Mouse (Mus musculus): Measurements from ENCODE around the gene Rnaseh2a. TPM values are rescaled to one million over a fixed set of nuclear protein-coding genes. Genes with fewer than 3 reads are reported as not detected.
A peak's percentile ranks its signal among the peaks of the same experiment; 100 is the strongest.

Gene Rnaseh2a
- polyA plus RNA-seq, 1 experiment, result 49.4 TPM

DNA sequence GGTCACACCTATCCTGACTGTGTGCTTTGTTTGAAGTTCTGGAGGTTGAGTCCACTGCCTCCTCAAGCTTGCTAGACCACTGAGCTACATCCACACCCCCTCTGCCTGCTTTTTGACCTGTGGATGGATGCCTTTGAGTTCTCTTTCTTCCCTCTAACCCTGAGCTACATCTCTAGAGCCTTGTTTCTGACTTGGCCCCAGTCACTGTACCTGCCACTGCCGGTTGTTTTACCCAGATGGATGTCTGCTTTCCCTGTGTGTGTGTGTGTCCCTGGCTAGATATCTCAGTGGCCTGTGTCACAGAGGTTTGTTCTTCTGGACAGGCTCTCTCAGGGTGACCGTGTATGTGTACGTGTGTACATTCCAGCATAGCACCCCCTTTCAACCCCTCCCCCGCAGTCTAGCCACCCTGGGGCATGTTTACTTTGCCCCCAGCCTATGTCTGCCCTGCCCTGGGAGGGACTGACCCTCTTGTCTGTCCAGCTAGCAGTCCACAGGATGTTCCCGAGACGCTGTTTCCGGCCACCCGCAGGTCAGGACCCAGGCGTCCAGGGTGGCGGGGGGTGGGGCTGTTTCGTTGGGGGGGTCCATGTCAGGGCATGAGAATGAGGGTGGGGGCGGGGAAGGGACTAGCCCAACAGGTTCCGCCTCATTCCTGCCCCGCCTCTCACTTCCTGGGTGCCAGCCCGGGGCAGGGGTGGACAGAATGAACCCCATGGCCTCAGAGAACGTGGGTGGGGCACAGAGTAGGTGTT lies 14.9 kb upstream of the Rnaseh2a start:
- peak; percentile 59 for DNase-seq (ENCODE audit: low spot score)

DNA sequence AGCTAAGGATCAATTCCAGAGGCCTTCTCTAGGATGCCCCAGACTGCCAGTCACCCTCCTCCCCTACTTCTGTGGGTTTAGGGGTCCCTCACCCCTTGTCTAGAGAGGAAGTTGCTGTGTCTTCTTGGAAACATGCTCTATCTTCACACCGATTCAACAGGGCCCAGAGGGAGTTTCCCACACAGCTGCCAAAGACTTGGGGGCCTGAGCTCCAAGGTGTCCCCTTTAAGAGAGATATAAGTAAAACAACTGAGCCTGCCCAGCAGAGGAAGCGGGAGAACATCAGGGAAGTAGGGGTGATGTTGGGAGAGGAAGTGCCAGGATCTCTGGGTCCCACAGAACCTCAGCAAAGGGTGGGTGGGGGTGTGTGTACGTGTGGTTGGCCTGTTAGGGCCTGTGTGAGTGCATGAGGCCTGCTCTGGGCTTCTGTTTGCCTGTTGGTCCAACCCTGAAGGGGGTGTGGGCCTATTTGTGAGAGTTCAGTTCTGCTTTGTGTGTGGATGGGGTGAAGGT lies 13.0 kb upstream of the Rnaseh2a start:
- no peak for DNase-seq (ENCODE audit: low spot score)

DNA sequence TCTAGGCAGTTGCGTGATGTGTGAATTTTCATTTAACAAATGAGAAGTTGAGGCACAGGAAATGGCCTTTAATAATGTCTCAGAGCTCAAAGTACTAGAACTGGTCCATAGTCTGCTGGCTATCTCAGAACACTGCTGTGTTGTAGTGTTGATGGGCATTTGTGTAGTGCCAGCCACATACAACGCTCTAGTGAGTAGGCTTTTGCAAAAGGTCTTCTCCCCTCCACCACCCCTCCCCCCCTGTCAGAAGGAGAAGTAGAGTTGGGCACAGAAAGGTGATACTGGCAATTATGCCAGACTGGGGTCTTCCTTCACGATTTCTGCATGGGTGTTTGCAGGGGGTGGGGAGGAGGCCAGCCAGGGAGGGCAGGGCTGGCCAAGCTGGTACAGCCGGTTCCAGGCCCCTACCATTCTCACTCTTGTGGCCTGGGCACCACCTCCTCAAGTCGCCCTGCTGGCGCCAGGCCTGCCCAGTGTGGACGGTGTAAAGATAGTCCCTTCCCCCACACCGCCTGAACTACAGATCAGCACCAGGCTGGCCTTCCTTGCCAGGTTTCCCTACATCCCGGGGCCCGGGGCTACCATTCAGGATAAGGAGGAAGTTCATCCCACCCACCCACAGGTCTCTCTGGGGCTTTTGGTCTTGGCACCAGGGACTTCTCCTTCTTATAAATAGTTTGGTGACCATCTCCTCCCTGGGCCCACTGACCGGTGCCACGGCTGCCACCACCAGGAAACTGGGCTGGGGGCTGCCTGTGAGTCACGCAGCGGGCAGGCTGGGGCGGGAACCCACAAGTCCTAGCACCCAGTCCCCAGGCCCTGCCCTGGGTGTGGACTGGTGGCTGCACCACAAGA lies 12.3 kb upstream of the Rnaseh2a start:
- peak; percentile 71 for DNase-seq (ENCODE audit: low spot score)

DNA sequence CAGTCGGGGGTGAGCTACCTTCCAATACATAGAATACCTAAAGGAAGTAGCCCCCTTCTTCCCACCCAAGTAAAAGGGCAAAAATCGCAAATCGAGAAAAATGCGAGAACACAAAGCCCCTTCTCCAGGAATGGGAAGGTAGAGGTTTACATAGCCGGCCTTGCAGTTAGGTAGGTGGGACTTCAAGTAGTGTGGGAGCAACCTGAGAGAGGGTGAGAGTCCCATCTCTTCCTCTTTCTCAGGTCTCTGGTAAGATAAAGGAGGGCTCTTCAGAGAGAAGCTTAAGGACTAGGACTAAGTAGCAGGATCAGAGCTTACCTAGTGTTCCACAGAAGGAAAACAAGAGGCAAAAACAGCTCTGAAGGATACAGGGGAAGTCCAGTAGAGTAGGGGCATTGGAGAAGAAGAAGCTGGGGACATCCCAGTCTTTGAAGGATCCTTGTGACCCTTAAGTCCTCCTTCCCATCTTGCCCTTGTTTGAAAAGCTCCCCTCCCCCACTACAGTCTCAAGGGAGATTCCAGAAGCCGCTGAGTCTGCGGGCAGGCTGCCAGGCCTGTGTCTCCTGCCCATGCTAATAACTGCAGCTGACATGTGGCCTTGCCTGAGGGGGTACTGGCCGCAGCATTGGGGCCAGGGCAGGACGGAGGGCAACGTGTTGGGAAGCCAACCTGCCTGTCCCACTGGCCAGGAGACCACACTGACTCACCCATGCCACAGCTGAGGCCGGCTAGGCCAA lies 11.2 kb upstream of the Rnaseh2a start:
- peak; percentile 77 for DNase-seq (ENCODE audit: low spot score)

DNA sequence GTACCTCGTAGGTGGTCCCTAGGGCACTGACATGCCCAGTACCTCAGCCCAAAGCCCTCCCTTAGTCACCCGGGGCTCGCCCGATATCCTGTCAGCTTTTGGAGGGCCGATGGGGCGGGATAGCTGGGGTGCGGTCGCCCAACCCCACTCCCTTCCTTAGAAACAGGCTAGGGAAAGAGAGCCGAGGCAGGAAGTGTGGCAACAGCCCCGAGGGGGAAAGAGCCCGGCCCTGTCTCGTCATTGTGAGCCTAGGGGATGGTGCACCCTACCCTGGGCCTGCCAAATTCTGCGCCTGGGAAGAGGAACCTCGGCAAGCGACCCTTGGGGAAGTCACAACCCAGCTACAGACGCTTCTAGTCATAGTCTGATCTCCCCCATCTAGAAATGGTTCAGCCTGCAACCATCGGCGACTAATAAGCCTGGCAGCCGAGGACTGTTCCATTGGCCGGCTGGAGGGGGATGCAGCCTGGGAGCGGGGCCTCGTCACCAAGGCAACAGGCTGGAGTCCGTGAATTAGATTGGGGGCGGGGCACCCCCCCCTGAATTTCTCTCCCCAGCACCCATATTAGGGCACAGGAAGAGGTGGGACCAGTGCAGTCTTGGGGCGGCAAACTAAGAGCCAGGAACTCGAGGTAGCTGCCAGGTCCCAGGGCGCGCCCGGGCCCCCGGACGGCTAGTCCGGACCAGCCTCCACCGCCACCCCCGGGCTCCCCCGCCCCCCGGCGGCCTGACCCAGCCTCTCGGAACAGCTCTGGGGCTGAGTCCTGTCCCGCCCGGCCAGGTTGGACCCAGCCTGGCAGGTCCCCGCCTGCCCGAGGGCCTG lies 10.2 kb upstream of the Rnaseh2a start:
- peak; percentile 96 for DNase-seq (ENCODE audit: low spot score)

DNA sequence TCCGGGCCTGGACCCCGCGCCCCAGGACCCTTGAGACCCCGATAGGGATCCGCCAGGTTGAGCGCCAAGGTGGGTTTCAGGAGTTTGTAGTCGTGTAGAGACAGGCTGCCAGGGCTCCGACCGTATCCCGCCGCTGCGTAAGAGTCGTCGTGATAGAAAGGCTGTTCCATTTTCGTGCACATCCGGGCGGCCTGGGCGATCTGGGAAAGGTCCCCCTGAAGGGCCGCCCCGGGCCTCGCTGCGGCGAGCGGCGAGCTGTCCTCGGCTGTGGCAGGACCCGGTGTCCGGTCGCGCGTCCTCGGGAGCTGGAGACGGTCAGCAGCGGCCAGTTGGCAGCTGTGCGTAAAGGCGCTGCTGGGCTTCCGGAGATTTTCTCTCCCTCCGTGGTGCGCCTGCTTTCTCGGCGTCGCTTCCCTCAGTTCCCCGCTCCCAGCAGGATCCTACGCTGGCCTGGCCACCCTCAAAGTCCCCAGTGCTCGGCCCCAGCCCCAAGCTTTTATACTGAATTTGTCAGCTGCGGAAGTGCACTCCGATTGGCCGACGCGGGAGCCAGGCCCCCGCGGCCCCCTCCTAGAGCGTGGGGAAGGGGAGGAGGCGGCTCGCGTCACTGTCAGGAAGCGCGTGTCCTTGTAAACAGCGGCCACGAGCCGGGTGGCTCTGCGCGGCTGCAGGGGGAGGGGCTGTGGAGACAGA lies 8.8 kb upstream of the Rnaseh2a start, which contains the start of gene Junb:
TSS of gene Junb (minus strand) at position 471 of the 693 bp plus-strand sequence.
- peak; percentile 100 for DNase-seq (ENCODE audit: low spot score)

DNA sequence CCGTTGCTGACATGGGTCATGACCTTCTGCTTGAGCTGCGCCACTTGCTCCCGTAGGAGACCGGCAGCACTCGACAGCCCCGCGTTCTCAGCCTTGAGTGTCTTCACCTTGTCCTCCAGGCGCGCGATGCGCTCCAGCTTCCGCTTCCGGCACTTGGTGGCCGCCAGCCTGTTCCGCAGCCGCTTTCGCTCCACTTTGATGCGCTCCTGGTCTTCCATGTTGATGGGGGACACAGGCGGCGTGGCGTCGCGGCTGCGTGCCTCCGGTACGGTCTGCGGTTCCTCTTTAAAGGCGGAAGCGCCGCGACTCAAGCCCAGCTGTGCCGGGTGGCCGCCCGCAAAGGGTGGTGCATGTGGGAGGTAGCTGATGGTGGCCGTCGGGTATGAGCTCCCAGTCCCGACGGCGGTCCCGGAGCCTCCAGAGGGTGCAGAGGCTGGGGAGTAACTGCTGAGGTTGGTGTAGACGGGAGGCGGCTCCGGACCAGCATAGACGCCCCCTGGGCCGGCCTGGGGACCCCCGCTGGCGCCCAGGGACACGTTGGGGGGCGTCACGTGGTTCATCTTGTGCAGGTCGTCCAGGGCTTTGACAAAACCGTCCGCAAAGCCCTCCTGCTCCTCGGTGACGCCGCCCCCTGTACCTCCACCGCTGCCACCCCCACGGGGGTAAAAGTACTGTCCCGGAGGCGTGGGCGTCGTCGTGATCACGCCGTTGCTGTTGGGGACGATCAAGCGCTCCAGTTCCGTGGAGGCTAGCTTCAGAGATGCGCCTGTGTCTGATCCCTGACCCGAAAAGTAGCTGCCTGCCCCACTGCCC lies 8.1 kb upstream of the Rnaseh2a start:
- peak; percentile 70 for DNase-seq (ENCODE audit: low spot score)

DNA sequence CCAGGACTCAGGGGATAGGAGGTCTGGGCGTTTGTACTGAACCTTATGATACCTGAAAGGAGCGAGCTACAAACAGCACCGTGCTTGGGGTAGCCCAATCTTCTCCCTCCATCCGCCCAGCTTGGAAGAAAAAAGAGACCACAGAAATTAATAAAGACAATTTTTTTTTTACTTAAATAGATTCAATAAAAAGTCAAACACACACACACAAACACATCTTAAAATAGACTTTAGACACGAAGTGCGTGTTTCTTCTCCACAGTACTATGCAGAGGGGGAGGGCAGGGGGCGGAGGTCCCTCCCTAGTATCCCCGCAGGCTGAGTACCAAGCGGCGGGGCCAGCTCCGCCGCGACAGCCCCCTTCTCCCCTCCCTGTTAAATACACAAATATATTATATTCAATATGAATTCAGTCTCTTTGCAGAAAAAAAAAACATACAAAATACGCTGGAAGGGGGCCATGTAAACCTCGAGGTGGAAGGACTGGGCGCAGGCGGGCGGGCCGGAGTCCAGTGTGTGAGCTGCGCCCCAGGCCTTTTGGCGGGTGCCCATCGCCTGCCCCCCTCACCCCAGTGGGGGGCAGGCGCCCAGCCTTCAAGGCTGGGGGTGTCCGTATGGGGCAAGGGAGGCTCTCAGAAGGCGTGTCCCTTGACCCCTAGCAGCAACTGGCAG lies 7.3 kb upstream of the Rnaseh2a start:
- DNase-seq (ENCODE audit: low spot score), result no peak

DNA sequence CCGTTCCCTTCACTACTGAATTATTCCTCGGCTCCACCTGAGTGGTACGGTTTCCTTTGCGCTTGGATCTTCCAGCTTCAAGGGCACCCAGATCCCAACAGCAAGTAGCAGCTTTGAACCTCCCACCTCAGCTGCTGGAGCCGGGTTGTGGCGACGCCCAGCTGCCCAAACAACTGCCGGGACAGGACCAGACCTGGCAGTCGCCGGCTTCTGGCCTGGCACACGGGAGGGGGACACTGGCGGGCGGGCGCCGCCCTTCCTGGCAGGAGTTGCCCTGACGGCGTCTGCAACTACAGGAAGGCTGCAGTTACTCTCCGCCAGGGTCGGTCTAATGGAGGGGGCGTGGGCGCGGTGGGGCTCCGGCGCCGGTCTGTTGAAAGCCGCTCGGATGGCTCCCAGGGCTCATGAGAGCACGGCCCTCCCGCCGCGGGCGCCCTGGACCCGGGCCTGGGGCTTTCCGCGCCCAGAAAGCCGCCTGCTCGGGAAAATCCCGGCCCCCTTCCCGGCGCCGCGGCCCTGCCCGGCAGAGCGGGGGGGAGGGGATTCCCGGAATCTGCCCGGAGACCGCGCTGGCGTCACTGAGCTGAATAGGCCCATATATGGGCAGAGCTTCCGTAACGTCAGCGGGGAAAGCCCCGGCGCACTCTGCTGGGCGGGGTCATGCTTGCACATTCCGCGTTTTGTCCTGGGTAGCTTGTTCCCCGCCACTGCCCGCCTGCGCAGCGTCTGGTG lies 6.6 kb upstream of the Rnaseh2a start:
- peak; percentile 95 for DNase-seq (ENCODE audit: low spot score)

DNA sequence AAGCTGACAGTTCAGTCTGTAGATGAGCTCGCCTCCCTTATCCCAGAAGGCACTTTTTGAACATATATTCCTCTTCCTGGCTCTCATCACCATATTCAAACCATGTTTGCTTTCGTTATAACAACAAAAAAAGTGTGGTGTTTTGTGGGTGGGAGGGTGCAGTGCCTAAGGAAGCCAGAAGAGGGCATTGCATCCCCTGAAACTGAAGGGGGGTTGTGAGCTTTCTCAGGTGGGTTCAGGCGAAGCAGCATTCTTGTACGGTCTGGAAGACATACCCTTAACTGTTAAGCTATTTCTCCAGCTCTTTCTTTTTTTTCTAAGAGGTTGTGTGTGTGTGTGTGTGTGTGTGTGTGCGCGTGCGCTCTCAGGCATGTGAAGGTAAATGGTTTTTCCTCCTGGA lies 5.9 kb upstream of the Rnaseh2a start:
- no peak for DNase-seq (ENCODE audit: low spot score)

DNA sequence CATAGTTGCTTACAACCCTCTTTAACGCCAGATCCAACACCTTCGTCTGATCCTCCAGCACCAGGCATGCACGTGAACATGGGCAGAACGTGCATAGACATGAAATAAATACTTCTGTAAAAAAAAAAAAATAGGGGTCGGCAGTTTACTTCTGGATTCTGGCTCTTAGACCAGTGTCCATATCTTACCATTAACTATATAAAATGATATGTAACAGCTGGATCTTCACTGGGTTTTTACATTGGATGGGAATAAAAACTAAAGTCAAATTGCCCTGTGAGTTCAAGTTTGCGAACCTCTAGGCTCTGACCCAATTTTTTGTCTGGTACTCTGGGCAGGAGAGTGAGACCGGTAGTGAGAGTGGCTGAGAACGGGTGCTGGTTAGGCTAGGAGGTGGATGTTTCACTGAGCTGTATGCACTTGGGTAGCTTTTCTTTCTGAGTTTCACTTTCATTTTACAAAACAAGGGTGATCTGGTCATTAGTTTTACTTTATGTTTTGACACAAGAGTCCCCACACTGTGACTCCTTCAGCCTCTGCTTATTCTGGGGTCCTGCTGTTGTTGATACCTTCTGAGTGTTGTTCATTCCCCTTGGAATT lies 5.1 kb upstream of the Rnaseh2a start:
- no peak for DNase-seq (ENCODE audit: low spot score)

DNA sequence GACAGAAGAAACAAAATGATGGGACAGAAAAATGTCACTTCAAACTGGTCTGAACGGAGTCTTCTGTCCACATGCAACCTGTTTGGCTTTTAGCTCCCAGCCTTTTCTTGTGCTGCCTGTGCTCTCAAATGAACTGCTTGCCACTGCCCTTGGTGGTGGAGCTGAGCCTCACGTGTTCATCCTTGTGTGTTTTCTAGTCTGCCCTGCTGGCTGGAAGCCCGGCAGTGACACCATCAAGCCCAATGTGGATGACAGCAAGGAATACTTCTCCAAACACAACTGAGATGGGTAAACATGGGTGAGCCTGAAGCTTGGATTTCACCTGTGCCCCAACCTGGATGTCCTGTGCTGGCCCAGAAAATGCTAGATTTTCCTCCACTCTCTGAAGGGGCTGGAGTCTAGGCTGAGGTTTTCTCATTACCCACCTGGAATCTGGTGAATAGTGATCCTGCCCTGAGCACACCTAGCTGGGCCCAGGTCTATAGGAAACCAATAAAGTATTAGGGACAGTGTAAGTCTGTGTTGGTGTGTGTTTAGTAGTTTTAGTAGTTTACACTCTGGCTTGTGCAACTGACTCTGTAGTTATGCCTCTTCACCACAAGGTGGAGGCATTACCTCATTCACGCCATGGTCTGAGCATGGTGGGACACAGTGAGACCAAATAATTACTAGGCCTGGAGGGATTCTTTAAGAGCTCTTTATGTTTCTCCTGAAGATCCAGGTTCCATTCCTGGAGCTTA lies 4.4 kb upstream of the Rnaseh2a start:
- DNase-seq (ENCODE audit: low spot score), result no peak

DNA sequence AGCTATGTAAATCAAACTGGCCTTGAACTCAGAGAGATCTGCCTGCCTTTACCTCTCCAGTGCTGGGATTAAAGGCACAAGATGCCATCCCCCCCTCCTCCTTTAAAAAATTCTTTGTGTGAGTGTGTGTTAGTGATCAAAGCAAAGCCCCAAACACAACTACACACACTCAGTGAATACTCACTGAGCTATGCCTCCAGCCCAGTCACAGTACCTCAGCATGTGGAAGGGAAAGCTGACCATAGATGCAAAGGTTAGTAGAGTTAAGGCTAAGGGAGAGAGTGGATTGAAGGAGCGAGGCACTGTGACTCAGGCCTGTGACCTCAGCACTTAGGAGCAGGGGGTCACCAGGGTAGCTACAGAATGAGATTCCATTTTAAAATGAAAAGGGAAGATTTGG lies 3.5 kb upstream of the Rnaseh2a start:
- DNase-seq (ENCODE audit: low spot score), result no peak

DNA sequence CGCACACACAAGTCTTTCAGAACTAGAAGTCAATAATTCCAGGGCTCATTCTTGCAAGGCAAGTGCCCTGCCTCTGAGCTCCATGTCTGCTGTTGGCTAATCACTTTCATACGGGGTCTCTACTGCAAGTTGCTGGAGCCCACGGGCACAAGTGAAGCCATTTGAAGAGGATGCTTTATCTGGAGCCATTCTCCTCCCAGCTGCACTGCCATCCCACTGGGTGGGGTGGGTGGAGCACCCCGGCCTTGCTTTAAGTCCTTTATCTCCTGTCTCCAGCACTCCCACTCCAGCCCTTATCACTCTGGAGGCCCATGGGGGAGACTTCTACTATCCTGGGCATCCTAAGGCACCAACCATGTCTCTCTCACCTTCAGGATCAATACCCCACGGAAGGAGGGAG lies 1.3 kb upstream of the Rnaseh2a start:
- DNase-seq (ENCODE audit: low spot score), result no peak

DNA sequence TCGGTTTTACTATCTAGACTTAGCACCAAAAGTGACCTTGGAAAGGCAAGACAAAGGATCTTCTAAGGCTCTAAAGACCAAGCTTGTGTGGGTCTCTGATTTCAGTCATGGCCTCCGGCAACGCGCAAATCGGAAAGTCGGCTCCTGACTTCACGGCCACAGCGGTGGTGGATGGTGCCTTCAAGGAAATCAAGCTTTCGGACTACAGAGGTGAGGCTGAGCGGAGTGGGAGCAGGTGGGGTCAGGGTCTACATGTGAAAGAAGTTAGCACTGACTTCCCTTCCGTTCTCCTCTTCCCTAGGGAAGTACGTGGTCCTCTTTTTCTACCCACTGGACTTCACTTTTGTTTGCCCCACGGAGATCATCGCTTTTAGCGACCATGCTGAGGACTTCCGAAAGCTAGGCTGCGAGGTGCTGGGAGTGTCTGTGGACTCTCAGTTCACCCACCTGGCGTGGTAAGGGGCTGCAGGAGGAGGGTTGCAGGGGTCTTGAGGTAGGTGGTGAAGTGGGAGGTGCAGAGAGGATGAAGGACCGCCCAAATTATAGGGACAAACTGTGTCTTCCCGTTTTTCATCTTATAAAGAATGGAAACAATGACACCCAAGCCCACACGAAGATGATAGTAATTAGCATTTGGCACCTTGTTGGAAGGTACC lies 696 bp upstream of the Rnaseh2a start:
- no peak for DNase-seq (ENCODE audit: low spot score)

DNA sequence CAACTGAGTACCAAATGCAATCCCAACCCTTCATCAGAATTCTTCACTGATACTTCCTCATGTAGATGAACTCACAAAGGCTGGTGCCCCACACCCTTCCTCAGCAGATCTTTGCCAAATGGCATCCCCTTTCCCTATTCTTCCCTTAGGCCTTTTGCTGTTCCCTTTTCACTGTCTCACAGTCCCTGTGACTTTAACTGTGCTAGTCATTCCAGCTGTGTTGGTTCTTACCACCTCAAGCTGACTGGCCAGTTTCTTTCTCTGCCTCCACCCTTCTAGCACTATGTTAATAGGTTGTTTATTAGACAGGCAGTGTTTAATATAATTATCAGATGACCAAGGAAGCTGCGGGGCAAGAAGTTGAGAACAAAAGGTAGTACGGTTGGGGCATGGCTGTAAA lies 917 bp downstream of the Rnaseh2a start:
- no peak for DNase-seq (ENCODE audit: low spot score)

Data from urinary bladder, adult 2 months (tissue).